Mouse (Mus musculus): ENCODE measurements around the gene Ildr1. TPM values are rescaled to one million over a fixed set of nuclear protein-coding genes. Genes with fewer than 3 reads are reported as not detected.
A peak's percentile ranks its signal among the peaks of the same experiment; 100 is the strongest.

Gene Ildr1
- polyA plus RNA-seq (2015; fragmentation: Nextera tagmentation; extraction: Ambion mirVana), result not detected in 2 replicates

GRCm38 (mm10) chr16:36693818-36694413 is at the start of gene Ildr1:
Ildr1 (plus strand) TSS chr16:36693978.
- Histone ChIP-seq H3K27ac (no peak within 1 kb of the TSS), H3K36me3 (ENCODE audit: poor library complexity, severe bottlenecking) (no peaks in the 10 kb centered on the region), H3K4me1 (peaks cover 6% of the 10 kb centered on the region), H3K9ac (peak within 1 kb of the TSS; percentile 59), H3K27me3 (peaks cover 28% of the 10 kb centered on the region), H3K9me3 (replicated peaks) (no peaks in the 10 kb centered on the region), H3K4me2 (peak within 1 kb of the TSS; percentile 80), H3K4me3 (peak within 1 kb of the TSS; percentile 43)
- WGBS, result 2% methylated on average over 32 of the region's 40 CpGs
- ATAC-seq, result peak; percentile 45

- Histone ChIP-seq H3K36me3 (ENCODE audit: poor library complexity, severe bottlenecking) (no peaks in the 10 kb centered on the region), H3K9ac (no peak overlapping the region), H3K4me3 (no peak overlapping the region), H3K27ac (no peak overlapping the region), H3K27me3 (no peaks in the 10 kb centered on the region), H3K4me1 (peaks cover 9% of the 10 kb centered on the region; the same call in 1 of the 2 replicates), H3K4me2 (no peak overlapping the region), H3K9me3 (replicated peaks) (no peaks in the 10 kb centered on the region)
- no peak for ATAC-seq
- WGBS, result 92% methylated on average over 6 of the region's 6 CpGs
Observed at GRCm38 (mm10) chr16:36645124-36645523, 48.7 kb upstream of the Ildr1 start.

GRCm38 (mm10) chr16:36649304-36649703 is 44.5 kb upstream of the Ildr1 start:
- ATAC-seq, result no peak
- 19% methylated on average over 3 of the region's 3 CpGs for WGBS

GRCm38 (mm10) chr16:36650511-36650910 is 43.3 kb upstream of the Ildr1 start:
- Histone ChIP-seq H3K9ac (no peak overlapping the region), H3K4me2 (no peak overlapping the region), H3K9me3 (replicated peaks) (no peaks in the 10 kb centered on the region), H3K4me3 (no peak overlapping the region), H3K36me3 (ENCODE audit: poor library complexity, severe bottlenecking) (no peaks in the 10 kb centered on the region), H3K27me3 (no peaks in the 10 kb centered on the region), H3K4me1 (peaks cover 9% of the 10 kb centered on the region; the same call in 1 of the 2 replicates), H3K27ac (no peak overlapping the region)
- 88% methylated on average over 4 of the region's 4 CpGs for WGBS
- ATAC-seq, result no peak

More at GRCm38 (mm10) chr16:36649304-36649703, 44.5 kb upstream of the Ildr1 start:
- H3K9ac ChIP-seq, result no peak overlapping the region
- no peaks in the 10 kb centered on the region for H3K27me3 ChIP-seq
- H3K4me1 ChIP-seq, result peaks cover 9% of the 10 kb centered on the region; the same call in 1 of the 2 replicates
- no peak overlapping the region for H3K4me3 ChIP-seq
- H3K36me3 ChIP-seq (ENCODE audit: poor library complexity, severe bottlenecking), result no peaks in the 10 kb centered on the region
- no peak overlapping the region for H3K4me2 ChIP-seq
- no peaks in the 10 kb centered on the region for H3K9me3 ChIP-seq (replicated peaks)
- no peak overlapping the region for H3K27ac ChIP-seq

GRCm38 (mm10) chr16:36651174-36651766 is 42.5 kb upstream of the Ildr1 start:
- no peak overlapping the region for H3K4me2 ChIP-seq
- H3K36me3 ChIP-seq (ENCODE audit: poor library complexity, severe bottlenecking), result no peaks in the 10 kb centered on the region
- H3K4me1 ChIP-seq, result peaks cover 9% of the 10 kb centered on the region; the same call in 1 of the 2 replicates
- no peak overlapping the region for H3K4me3 ChIP-seq
- no peak overlapping the region for H3K27ac ChIP-seq
- H3K9ac ChIP-seq, result no peak overlapping the region
- no peak for ATAC-seq
- H3K9me3 ChIP-seq (replicated peaks), result no peaks in the 10 kb centered on the region
- 68% methylated on average over 6 of the region's 6 CpGs for WGBS
- no peaks in the 10 kb centered on the region for H3K27me3 ChIP-seq

GRCm38 (mm10) chr16:36655199-36655598 is 38.6 kb upstream of the Ildr1 start:
- no peak for ATAC-seq
- H3K9me3 ChIP-seq (replicated peaks), result peaks cover 4% of the 10 kb centered on the region; the same call in 1 of the 2 replicates
- WGBS, result 96% methylated on average over 1 of the region's 1 CpGs
- no peaks in the 10 kb centered on the region for H3K4me1 ChIP-seq
- no peak overlapping the region for H3K27ac ChIP-seq
- no peak overlapping the region for H3K4me3 ChIP-seq
- no peaks in the 10 kb centered on the region for H3K36me3 ChIP-seq (ENCODE audit: poor library complexity, severe bottlenecking)
- H3K9ac ChIP-seq, result no peak overlapping the region
- H3K27me3 ChIP-seq, result no peaks in the 10 kb centered on the region
- no peak overlapping the region for H3K4me2 ChIP-seq

GRCm38 (mm10) chr16:36655910-36656309 is 37.9 kb upstream of the Ildr1 start:
- ATAC-seq, result no peak
- no peaks in the 10 kb centered on the region for H3K36me3 ChIP-seq (ENCODE audit: poor library complexity, severe bottlenecking)
- no peak overlapping the region for H3K9ac ChIP-seq
- peaks cover 4% of the 10 kb centered on the region; the same call in 1 of the 2 replicates for H3K9me3 ChIP-seq (replicated peaks)
- WGBS, result 91% methylated on average over 4 of the region's 4 CpGs
- no peak overlapping the region for H3K4me3 ChIP-seq
- H3K27me3 ChIP-seq, result no peaks in the 10 kb centered on the region
- no peaks in the 10 kb centered on the region for H3K4me1 ChIP-seq
- no peak overlapping the region for H3K4me2 ChIP-seq
- no peak overlapping the region for H3K27ac ChIP-seq

GRCm38 (mm10) chr16:36661330-36661729 is 32.4 kb upstream of the Ildr1 start:
- no peak overlapping the region for H3K27ac ChIP-seq
- H3K4me2 ChIP-seq, result no peak overlapping the region
- H3K4me3 ChIP-seq, result no peak overlapping the region
- no peak overlapping the region for H3K9ac ChIP-seq
- 89% methylated on average over 10 of the region's 10 CpGs for WGBS
- no peak for ATAC-seq
- H3K9me3 ChIP-seq (replicated peaks), result peaks cover 4% of the 10 kb centered on the region; the same call in 1 of the 2 replicates
- H3K36me3 ChIP-seq (ENCODE audit: poor library complexity, severe bottlenecking), result no peaks in the 10 kb centered on the region
- H3K4me1 ChIP-seq, result no peaks in the 10 kb centered on the region
- no peaks in the 10 kb centered on the region for H3K27me3 ChIP-seq

- Histone ChIP-seq H3K9ac (no peak overlapping the region), H3K36me3 (ENCODE audit: poor library complexity, severe bottlenecking) (no peaks in the 10 kb centered on the region), H3K4me1 (no peaks in the 10 kb centered on the region), H3K4me3 (no peak overlapping the region), H3K27ac (no peak overlapping the region), H3K9me3 (replicated peaks) (no peaks in the 10 kb centered on the region), H3K4me2 (no peak overlapping the region), H3K27me3 (no peaks in the 10 kb centered on the region)
- no peak for ATAC-seq
- 93% methylated on average over 5 of the region's 5 CpGs for WGBS
Observed at GRCm38 (mm10) chr16:36663484-36663883, 30.3 kb upstream of the Ildr1 start.

GRCm38 (mm10) chr16:36665782-36666181 is 28.0 kb upstream of the Ildr1 start, which contains the start of gene Cd86:
Cd86 (minus strand) TSS chr16:36666081.
- Histone ChIP-seq H3K9me3 (replicated peaks) (no peaks in the 10 kb centered on the region), H3K36me3 (ENCODE audit: poor library complexity, severe bottlenecking) (no peaks in the 10 kb centered on the region), H3K9ac (no peak within 1 kb of the TSS), H3K27ac (no peak within 1 kb of the TSS), H3K27me3 (no peaks in the 10 kb centered on the region), H3K4me3 (no peak within 1 kb of the TSS), H3K4me1 (no peaks in the 10 kb centered on the region), H3K4me2 (no peak within 1 kb of the TSS)
- no peak for ATAC-seq
- 92% methylated on average over 13 of the region's 13 CpGs for WGBS

GRCm38 (mm10) chr16:36666448-36667017 is 27.2 kb upstream of the Ildr1 start:
- Histone ChIP-seq H3K27me3 (no peaks in the 10 kb centered on the region), H3K36me3 (ENCODE audit: poor library complexity, severe bottlenecking) (no peaks in the 10 kb centered on the region), H3K4me2 (no peak overlapping the region), H3K9ac (no peak overlapping the region), H3K9me3 (replicated peaks) (no peaks in the 10 kb centered on the region), H3K4me3 (no peak overlapping the region), H3K4me1 (no peaks in the 10 kb centered on the region), H3K27ac (no peak overlapping the region)
- WGBS, result 93% methylated on average over 10 of the region's 10 CpGs
- ATAC-seq, result no peak

GRCm38 (mm10) chr16:36670590-36670989 is 23.2 kb upstream of the Ildr1 start:
- Histone ChIP-seq H3K4me1 (no peaks in the 10 kb centered on the region), H3K4me3 (no peak overlapping the region), H3K27ac (no peak overlapping the region), H3K27me3 (no peaks in the 10 kb centered on the region), H3K9ac (no peak overlapping the region), H3K36me3 (ENCODE audit: poor library complexity, severe bottlenecking) (no peaks in the 10 kb centered on the region), H3K4me2 (no peak overlapping the region), H3K9me3 (replicated peaks) (no peaks in the 10 kb centered on the region)
- 86% methylated on average over 3 of the region's 3 CpGs for WGBS
- no peak for ATAC-seq

All from forebrain, embryonic 13.5 days (tissue).